Mouse (Mus musculus): ENCODE data around the gene Unc13a.

The Unc13a gene

GRCm38 (mm10) chr8:71665331-71666130 lies 6.0 kb downstream of the Unc13a start:
- no peak for DNase-seq (ENCODE audit: low spot score)

GRCm38 (mm10) chr8:71660325-71661120 lies 11.0 kb downstream of the Unc13a start:
- DNase-seq (ENCODE audit: low spot score): peak; percentile 60

DNA sequence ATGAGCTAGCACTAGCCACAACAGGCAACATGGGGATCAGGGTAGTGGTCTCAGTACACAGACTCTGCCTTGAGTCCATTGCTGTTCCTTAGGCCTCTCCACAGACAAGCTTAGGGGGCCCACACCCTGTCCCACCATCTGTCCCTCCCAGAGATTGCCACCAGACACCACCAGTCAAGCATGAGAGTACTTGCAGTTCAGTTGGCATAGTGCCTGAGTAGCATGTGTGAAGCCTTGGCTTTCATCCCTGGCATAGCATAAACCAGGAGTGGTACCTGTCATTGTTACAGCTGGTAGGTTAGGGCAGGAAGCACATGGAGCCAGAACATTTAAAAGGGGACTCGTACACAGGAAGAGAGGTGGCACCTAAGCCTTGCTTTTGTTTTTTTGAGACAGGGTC lies 11.8 kb downstream of the Unc13a start:
- DNase-seq (ENCODE audit: low spot score): no peak

GRCm38 (mm10) chr8:71658515-71659049 lies 13.0 kb downstream of the Unc13a start:
- no peak for DNase-seq (ENCODE audit: low spot score)

DNA sequence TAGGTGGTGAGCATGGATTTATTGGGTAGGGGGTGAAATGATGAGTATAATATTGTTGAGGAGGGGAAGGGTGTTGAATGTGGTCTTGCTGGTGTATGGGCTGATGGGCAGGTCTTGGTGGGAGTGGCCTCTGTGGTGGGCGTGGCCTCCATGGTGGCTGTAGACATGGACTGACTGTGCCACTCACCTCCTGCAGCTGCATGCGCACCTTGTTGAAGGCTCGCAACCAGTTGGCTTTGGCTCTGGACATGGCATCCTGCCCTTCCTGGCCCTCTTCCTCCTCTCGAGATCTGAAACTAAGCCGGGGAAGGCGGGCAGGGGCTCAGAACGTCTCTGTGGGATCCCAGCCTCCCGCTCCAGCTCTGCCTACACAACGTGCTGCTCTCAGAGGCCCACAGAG lies 13.7 kb downstream of the Unc13a start:
- no peak for DNase-seq (ENCODE audit: low spot score)

GRCm38 (mm10) chr8:71654600-71654999 lies 17.0 kb downstream of the Unc13a start:
- DNase-seq (ENCODE audit: low spot score): no peak

DNA sequence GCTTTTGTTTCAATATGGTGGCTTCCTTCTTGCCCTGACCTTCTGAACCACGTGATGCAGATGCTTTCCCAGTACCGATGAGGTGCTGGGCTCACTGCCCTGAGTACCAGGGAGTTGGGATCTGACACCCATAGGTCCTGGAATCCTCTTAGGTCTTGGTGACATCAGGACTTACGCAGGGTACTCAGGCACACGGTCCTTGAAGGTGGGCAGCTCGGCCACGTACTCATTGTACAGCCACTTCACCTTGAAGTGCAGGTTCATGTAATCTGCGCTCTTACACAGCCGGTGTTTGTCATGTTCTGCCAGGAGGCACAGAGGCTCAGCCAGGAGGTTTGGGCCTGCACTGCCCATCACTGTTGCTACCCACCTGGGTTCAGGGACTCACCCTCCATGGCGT lies 26.0 kb downstream of the Unc13a start:
- DNase-seq (ENCODE audit: low spot score): no peak

- no peak for DNase-seq (ENCODE audit: low spot score)
Measured at GRCm38 (mm10) chr8:71639318-71639717, 32.2 kb downstream of the Unc13a start.

DNA sequence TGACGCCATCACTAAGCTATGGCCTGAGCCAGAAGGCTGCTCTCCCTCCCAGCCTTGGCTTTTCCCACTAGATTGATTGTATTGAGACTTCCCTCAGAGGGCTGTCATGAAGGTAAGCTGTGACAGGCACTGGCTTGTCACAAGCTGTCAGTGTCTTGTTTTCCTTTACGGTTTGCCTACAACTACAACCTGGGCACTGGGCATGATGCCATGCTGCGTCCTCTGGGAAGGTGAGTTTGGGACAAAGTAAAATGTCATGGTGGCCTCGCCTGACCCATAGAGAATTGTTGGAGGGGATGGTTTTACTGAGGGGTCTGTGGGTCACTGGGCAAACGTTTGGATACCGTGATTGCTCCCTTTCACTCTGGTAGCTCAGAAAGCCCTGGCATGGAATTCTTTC lies 33.2 kb downstream of the Unc13a start:
- no peak for DNase-seq (ENCODE audit: low spot score)

GRCm38 (mm10) chr8:71637149-71638095 lies 34.1 kb downstream of the Unc13a start:
- DNase-seq (ENCODE audit: low spot score): no peak

DNA sequence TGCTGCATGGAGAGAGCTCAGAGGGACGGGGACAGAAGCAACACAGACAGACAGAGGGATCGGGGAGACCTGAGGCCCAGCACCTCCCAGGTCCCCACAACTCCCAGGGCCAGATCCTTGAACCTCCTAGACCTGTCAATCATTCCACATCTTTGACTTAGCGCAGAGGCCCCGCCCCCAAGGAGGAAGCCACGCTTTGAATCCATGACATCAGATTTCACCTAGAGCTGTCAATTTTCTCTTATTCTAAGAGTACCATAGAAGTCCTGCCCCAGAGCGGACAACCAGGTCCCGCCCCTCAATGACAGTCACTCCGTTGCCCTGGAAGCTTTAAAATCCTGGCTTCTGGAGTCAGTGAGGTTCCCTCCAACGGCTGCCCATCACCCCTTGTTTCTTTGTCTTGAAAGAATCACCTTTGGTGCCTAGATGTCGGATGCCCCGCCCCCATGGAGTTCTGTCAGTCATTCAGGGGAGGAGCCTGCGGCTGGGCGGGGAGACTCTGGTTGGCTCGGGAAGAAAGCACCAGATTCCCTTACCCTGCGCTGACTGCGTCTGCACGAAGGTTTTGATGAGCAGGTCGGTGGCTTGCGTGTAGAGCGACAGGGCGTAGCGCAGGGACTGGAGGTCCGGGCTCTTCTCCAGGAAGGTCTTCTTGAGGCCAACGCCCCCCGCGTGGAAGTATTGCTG lies 37.4 kb downstream of the Unc13a start:
- DNase-seq (ENCODE audit: low spot score): no peak

- DNase-seq (ENCODE audit: low spot score): no peak
Measured at GRCm38 (mm10) chr8:71633164-71633563, 38.4 kb downstream of the Unc13a start.

DNA sequence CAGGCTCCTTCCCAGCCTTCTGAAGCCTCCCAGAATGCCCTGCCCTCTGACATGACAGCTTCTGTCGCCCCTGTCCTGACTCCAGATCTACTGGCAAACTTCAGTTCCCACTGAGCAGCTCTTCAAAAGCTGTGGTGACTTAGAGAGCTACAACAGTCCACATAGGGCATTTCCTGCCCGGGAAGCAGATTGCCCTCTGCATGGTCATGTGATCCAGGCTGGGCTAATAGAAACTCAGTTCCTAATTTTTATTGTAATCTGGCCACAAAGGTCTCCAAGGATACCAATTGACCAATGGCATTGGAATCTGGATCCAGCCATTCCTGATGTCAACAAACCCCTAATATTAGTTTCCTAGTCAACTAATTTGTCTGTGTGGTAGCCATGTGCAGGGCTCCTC lies 39.7 kb downstream of the Unc13a start:
- no peak for DNase-seq (ENCODE audit: low spot score)

DNA sequence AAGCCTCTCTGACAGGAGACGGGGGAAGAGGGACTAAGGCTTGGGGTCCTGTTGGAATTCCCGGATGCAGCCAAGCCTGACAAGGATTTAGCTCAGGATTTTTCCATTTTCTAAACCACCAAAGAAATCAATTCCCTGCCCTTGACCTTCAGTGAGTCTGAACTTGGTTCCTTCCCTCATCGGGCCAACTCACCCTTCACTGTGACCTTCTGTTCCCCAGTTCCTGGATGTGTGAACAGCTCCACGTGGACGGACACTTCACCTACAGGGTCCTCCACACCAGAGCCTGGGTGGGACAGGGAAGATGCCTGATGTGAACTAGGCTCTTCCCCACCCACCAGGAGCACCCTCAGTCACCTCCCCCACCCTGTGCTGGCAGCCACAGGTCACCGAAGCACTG lies 40.8 kb downstream of the Unc13a start:
- no peak for DNase-seq (ENCODE audit: low spot score)

- no peak for DNase-seq (ENCODE audit: low spot score)
Measured at GRCm38 (mm10) chr8:71629781-71630212, 41.8 kb downstream of the Unc13a start.

GRCm38 (mm10) chr8:71629096-71629697 lies 42.4 kb downstream of the Unc13a start:
- peak; percentile 77 for DNase-seq (ENCODE audit: low spot score)

DNA sequence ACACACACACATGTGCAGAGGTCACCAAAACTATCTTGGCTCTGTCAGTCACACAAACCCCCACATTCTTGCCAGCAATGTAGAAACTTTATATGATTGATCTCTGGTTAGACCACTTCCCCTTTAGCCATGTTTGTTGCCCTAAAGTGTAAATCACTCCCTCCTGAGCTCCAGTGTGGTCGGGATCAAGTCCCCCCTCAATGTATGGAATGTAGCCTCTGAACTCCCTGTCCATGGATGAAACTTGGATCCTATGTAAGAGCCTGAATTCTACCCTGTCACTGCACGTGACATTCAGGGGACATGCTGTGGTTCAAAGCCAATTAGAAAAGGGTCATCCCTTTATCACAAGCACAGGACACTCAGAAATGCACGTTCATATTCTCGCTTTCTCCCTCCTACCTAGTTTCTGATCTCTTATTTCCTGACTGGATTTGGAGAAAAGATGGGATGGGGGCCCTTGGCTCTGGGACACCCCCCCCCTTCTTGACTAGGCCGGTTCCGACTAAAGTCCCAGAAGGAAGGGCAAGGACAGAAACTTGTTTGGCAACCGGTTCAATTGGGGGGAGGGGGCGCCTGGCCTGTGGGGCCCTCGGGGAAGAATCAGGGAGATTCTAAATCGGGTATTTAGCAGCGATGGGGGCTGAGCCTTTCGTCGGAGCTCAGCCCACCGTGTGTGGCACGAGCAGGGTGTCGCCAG lies 43.0 kb downstream of the Unc13a start:
- DNase-seq (ENCODE audit: low spot score): no peak

DNA sequence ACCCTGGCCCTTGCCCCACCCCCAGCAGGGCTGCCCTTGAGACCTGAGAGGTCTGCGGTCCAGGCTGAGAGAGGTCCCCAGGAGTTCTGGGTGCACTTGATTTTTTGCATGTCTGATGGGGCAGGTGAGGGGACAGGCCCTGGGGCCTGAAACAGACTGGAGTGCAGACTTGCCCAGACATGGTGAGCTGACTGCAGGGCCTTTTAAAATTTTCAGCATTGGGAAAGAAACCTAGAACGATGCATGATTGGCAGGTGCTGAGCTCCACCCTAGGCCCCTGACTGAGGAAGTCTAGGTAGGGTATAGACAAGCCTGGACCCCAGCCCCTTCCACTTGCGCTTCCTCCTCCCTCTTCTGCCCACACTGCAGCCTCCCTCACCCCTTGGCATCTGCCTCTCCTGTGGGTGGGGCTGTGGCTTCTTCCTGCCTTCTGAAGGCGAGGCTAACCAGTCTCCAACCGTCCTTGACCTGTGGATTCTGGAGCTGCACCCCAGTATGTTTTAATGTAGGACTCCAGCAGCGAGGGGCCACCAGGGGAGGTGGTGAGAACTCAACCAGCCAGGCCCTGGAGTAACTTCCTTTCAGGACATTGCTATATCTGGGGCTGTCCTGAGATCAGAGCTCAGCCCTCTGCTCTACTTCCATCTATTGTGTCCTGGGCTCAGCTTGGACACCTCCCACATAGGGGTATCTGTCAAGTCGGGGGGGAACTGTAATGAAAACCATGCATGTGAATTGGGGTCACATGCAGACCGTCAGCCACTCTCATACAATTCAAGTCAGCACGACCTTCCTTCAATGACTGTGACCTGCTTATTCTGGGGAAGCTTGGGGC lies 44.1 kb downstream of the Unc13a start:
- no peak for DNase-seq (ENCODE audit: low spot score)

- no peak for DNase-seq (ENCODE audit: low spot score)
Measured at GRCm38 (mm10) chr8:71626753-71627152, 44.8 kb downstream of the Unc13a start.

Data from urinary bladder, postnatal 10 days (tissue).